Mouse (Mus musculus) myocyte (in vitro differentiated cells): ENCODE data around the gene Tm9sf4.

Experiments used
- E2F4 ChIP-seq: IDR thresholded peaks from one replicate; pipeline ENCODE4 v1.6.1; 2011; ENCODE audit warnings: mild to moderate bottlenecking, control low read depth, moderate library complexity; ENCODE audit not compliant: insufficient read depth
- MAX ChIP-seq: IDR thresholded peaks from one replicate; pipeline ENCODE4 v1.6.1; 2011; ENCODE audit warnings: low read depth, mild to moderate bottlenecking, control low read depth
- POLR2A ChIP-seq: IDR thresholded peaks from one replicate; pipeline ENCODE4 v1.6.1; 2011; ENCODE audit warnings: low read depth, mild to moderate bottlenecking, control low read depth, moderate library complexity; ENCODE audit not compliant: insufficient read length
- POLR2AphosphoS2 ChIP-seq: IDR thresholded peaks from one replicate; pipeline ENCODE4 v1.6.1; 2011; ENCODE audit warnings: low read depth, control low read depth; ENCODE audit not compliant: insufficient read length
- SRF ChIP-seq: IDR thresholded peaks from one replicate; pipeline ENCODE4 v1.6.1; 2011; ENCODE audit warnings: low read depth; ENCODE audit not compliant: control insufficient read depth, insufficient read length
- TCF12 ChIP-seq: IDR thresholded peaks from one replicate; pipeline ENCODE4 v1.6.1; 2011; ENCODE audit warnings: mild to moderate bottlenecking, control low read depth; ENCODE audit not compliant: poor library complexity, insufficient read depth, severe bottlenecking

DNA sequence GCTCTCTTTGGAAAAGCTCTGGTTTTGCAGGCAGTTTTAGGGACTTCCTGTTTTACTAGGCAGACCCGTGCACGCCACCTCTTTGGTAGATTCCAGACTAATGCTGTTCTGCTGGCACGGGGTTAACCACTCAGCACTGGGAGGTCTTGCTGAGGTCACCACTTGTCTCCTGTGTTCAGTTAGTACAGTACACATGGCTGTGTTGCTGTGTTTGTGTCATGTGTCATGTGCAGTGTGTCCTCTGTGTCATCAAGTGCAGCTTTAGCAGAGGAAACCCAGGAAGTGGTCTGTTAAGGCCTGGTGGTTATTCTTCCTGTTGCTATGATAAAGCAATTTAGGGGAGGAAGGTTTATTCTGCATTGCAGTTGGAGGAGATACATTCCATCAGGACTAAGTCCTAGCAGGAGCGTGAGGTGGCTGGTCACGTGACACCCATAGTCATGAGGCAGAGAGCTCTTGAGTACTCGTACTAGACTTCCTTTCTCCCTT lies 53.7 kb downstream of the Tm9sf4 start:
- no peak for TF ChIP-seq POLR2A
- no peak for TF ChIP-seq TCF12
- no peak for TF ChIP-seq E2F4
- TF ChIP-seq POLR2AphosphoS2: peak; percentile 33
- TF ChIP-seq SRF: no peak
- TF ChIP-seq MAX: no peak
